Mouse (Mus musculus): ENCODE measurements around the gene Mok. TPM values are rescaled to one million over a fixed set of nuclear protein-coding genes. Genes with fewer than 3 reads are reported as not detected.

Gene Mok
- polyA plus RNA-seq, 1 experiment = 1.9 TPM

DNA sequence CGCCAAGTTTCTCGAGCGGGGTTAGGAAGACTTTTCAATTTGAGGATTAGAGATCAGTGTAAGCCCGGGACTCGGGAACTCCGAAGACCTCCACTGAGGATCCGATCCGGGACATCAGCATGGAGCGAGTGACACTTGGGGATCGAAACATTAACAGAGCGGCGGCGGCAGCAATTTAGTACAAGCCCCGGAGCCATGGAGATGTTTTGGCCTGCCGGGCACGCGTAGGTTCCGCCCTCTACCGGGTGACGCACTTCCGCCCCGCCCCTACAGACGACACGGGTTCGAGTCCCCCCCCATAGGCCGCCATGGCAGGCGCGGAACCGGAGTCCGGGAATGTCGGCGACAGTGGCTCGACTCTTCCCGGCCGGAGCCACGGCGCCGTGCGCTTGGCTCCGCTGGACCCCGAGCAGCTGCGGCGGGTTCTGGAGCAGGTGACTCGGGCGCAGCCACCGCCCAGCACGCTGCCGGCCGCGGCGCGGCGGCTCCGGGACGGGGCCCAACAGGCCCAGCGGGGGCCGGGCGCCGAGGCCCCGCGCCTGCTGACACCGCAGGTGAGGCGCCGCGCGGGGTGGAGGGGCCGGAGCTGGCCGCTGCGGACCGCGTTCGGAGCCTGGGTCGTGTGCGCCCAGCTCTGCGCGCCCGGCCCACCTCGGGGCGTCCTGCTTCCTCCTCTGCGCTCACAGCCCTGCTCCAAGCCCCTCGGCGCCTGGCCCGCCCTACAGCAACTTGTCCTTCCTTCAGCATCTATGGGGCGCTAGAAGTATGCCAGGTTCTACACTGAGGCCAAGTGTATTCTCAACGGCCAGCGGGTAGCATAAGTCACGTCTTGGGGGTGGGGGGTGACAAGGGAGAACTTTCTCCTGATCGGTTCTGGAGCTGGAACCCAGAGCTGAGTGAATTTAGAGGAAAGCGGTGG is 9.5 kb upstream of the Mok start, which contains the start of gene Zfp839:
TSS of gene Zfp839 (plus strand) at position 244 of the 919 bp plus-strand sequence.
- DNase-seq (ENCODE audit: low read depth) = no peak

DNA sequence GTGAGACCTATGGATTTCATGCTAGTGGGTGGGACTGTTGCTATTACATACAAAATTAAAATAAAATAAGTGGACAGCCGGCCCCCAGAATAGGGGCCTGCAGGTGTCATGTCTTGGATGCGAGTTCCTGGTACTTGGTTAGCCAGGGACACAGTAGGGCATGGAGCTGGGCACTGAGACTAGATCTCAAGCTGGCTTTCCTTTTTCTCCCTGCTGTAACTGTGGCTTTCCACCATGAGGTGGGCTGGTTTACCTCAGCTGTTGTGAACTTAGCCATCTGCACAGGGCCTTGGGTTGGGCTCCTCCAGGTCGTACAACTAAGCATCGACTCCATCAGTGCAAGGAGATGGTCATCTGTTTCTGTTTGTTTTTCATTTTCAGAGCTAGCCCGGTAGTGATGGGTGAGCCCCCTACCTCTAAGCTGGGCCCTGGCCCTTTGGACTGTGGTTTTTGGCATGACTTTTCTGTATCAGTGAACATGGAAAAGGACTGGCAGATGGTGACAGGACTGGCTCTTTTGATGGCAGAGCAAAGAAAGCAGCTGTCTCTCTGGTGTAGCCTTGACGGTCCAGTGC is 5.5 kb upstream of the Mok start:
- DNase-seq (ENCODE audit: low read depth) = no peak

DNA sequence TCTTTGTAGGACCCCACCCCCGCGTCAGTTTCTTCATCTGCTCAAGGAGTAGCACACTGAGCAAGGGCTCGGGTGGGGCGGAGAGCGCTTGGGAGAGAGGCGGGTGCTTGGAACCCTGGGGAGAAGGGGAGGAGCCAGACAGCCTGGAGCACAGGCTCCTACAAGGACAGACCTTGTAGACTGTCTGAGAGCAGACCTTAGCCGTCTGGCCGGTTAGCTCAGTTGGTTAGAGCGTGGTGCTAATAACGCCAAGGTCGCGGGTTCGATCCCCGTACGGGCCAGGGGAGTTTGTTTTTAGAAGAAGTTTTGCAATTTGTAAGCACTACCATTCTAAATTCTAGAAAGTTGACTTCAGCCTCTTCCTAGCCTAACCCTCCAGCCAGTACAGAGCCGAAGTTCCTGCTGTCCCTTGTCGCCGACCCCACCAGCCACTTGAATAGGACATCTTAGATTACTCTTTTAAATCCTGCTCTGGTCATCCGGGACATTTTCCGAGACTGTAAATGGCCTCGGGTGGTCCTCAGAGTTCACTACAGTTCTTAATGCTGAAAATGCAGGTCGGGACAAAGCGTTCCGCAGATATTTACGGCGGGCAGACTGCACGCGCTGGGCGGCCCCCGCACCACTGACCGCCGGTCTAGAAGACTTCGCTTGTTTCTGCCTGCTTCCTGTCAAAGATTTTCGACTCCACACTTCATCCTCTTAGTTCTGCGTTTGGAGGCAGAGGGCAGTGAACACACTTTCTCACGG is 4.6 kb upstream of the Mok start:
- DNase-seq (ENCODE audit: low read depth) = peak; percentile 76

DNA sequence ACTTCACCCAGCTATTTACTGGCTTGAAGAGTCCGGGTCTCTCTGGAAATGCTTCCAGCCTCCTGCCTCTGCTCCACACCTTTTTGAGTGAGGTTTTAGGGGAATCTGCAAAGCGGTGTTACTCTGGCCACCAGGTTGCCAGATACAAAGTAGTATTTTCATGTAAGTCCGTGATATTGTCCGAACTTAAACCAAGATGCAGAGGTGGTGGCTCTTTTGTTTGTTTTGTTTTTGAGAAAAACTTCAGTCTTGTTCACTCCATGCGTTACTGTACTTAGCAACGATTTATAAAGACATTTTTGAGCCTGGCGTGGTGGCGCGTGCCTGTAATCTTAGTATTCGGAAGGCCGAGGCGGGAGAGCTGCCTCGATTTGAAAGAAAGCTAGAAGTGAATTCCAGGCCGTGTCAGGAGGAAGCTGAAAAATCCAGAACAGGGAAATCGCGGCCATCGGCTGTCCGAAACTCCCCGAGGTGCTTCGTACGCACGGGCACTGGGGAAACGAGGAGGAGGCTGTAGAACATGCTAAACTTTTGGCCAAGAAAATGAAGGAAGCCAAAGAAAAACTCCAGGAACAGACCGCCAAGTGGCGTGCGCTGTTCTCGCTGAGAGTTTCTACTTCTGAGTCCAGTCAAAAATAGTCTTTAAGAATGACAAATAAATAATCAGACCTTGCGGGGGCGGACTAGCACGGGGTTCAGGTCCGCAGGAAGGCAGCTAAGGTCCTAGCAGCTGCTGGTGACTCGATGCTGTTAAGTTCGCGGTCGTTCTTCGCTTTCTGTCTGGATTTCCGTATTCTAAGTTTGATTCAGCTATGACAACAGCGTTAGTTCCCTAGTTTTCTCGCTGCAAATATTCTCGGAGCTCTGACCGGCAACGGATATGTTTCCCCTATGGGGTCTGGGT is 3.7 kb upstream of the Mok start:
- DNase-seq (ENCODE audit: low read depth) = peak; percentile 46

DNA sequence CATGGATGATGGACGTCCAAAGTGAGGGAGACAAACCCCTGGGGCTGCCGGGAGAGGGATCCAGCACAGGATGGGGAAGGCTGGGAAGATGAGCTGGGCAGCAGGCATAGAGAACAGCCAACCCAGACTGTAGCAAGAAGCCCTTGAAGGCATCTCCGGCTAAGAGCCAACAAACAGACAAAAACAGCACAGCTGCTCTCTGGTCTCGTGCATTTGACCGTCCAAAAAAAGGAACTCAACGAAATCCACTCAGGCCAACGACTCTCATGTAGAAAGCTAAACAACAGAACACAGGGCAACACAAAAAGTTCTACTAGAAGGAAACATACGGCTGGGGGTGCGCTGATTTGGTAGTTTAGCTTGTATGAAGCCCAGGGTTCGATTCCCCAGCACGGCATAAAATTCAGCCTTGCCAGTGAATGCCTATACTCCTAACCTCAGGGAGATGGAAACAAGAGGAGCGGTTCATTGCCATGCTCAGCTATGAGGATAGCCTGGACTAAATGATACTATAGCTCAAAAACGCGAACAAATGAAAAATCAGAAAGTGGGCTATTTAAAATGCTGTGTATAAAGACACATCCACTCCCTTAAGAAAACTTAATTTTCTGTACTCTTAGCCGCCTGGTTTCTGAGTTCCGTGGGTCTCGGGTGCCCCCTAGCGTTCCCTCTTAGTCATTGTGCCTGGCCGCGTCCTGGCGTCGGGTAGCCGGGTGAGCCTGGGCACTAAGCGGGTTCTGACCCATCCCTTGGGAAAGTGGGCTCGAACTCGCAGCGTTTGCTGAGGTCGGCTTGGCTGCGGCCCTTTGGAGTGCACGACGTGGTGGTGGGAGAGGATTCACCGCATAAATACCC is 2.7 kb upstream of the Mok start:
- no peak for DNase-seq (ENCODE audit: low read depth)

DNA sequence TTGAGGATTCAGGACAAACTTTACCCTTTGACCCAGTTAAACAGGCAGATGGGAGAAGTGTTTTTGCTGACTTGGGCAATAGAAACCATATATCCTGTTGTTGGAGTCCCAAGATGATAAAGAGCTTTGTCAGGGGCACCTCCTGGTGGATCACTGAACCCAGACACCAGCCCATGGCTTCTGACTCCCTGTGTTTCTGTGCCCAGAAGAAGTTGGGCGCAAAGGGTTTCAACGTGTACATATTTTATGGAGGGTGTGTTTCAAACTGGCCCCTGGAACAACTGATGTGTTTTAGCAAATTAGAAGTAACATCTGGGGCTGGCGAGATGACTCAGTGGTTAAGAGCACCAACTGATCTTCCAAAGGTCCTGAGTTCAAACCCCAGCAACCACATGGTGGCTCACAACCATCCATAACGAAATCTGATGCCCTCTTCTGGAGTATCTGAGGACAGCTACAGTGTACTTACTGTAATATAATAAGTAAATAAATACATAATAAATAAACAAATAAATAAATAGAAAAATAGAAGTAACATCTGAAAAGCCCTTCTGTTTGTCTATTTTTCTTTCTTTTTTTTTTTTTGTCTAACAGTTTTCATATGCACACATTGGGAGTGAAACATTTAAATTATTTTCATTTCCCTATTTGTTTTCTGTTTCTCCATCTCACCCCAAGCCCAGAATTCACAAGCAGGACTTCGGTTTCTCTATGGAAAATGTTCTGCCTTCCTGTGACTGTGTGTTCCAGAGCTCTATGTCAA is 1.2 kb upstream of the Mok start:
- no peak for DNase-seq (ENCODE audit: low read depth)

DNA sequence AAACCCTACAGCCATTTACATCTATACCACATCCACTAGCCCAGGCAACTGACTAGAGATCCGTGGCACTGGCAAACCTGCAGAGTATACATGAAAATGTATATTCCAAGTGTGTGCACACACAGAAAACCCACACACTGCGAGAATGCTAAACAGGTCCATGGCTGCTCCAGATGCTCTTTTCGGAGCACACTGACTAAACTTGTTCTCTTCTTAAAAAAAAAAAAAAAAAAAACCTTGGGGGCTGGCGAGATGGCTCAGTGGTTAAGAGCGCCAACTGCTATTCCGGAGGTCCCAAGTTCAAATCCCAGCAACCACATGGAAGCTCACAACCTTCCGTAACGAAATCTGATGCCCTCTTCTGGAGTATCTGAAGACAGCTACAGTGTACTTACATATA is 2.9 kb downstream of the Mok start:
- DNase-seq (ENCODE audit: low read depth) = no peak

DNA sequence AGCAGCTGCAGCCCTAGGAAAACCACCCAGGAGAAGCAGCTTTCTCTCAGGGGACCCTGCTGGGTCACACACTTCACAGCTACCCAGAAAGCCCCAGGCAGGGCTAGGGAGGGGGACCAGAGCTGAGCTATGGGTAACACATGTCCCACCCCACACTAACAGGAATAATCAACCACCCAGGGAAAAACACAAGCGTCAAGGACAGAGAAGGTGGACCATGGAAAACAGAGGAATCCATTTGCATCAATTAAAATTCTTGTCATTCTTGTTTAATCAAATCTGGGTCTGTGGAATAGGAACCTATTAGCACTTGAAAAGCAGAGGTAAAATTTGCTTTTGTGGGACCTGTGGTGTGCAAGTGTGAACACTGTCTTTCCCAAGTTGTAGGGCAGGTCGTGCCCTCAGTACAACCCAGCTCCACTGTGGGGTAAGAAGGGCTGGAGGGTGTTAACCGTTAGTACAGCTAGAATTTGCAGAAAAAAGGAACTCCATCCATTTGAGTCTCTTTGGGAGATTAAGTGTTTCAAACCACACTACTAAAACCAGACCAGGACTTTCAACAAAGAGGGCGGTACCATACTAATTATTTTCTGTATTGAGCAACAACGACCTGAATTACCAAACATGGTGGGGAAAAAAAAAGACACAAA is 3.4 kb downstream of the Mok start:
- DNase-seq (ENCODE audit: low read depth) = no peak

DNA sequence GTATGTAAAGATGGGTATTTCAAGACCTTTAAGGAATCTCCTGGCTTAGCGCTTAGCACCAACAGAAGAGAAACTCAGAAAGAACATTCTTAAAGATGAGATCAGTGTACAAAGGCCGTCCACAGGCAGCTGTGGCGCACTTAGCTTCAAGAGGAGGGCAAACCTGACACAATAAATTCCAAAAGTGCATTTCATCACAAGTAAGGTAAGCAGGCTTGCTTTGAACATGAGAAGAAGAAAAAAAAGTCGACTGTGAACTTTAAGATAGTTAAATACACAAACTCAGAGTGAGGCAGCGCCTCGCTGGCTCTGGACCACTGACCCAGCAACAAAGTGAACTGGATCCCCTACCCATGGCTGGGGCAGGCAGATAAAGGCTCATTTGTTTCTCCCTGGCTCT is 4.0 kb downstream of the Mok start:
- no peak for DNase-seq (ENCODE audit: low read depth)

DNA sequence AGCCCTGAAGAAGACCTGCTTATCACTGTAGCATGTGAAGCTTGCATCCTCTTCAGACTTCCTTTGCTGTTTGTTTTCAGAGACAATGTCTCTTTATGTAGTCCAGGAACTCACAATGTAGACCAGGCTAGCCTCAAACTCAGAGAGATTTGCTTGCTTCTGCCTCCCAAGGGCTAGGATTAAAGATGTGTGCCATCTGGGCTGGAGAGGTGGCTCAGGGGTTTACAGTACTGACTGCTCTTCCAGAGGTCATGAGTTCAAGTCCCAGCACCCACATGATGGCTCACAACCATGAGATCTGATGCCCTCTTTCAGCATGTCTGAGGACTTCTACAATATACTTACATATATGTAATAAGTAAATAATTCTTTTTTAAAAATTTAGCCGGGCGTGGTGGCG is 5.6 kb downstream of the Mok start:
- DNase-seq (ENCODE audit: low read depth) = no peak

DNA sequence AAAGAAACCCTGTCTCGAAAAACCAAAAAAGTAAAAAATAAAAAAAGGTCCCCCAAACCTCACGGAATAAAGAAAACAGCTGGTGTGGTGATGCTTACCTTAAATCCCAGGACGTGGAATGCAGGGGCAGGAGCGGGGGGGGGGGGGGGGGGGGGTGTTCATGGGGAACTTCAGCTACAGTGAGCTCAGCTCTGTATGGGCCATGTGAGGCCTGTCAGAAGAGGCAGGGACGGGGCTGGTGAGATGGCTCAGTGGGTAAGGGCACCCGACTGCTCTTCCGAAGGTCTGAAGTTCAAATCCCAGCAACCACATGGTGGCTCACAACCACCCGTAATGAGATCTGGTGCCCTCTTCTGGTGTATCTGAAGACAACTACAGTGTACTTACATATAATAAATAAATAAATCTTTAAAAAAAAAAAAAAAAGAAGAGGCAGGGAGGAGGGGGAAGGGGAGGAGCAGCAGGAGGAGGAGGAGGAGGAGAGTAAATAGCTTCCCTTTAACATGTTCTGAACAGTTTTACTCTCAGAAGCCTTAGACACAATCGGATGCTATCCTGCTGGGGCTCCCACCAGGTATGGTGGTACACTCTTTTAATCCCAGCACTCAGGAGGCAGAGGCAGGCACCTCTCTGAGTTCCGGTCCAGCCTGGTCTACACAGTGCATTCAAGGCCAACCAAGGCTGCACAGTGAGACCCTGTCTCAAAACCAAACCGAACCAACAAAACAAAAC is 10.3 kb downstream of the Mok start:
- no peak for DNase-seq (ENCODE audit: low read depth)

DNA sequence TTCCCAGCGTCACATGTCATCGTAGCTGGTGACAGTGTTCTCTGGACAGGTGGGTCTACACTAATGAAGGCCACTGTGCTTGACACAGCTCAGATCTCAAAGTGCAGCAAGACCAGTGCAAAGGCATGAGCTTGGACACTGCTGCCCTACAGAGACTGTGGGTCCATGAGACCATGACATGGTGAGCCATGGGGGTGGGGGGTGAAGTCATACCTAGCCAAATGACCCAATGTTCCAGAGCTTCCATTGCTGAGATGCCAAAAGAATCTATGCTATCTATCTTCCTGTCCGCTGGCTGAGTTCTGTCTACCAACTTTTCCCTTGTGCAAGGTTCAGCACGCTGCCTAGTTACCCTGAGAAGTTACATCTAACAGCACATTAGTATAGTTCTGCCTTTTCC is 11.8 kb downstream of the Mok start:
- DNase-seq (ENCODE audit: low read depth) = no peak

DNA sequence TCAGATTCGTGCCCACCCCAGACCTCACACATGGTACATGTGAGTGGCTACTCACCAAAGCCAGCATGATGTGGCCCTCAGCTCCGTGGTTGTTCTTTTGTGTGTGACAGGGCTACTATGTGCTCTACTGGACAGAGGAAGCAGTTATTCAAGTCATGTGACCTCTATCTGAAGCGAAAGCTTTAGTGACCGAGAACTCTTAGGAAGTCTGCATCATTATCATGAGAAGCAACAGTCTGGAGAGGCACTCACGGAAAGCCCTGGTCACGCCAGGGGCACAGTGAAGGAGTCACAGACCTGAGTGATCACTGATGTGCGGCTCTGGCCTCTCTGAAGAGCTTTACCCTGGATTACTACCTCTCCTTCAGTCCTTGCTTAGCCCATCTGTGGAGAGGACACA is 18.4 kb downstream of the Mok start:
- DNase-seq (ENCODE audit: low read depth) = no peak

DNA sequence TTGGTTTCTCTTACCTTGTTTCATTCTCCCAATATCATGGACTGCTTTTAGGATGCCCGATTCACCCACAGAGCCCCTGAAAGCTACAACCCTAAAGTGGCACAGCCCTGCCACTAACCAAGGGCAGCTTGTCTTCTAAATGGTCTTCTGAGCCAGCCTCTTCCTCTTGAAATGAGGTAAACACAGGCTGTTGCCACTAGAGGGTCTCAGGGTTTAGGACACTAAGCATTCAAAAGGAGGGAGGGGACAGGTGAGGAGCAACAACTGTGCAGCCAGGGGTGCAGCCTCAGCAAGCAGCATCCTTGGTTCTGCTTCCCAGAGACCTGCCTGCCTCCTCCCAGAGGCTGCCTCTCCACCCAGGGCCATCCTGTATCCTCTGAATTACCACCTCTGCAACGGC is 19.0 kb downstream of the Mok start:
- DNase-seq (ENCODE audit: low read depth) = no peak

DNA sequence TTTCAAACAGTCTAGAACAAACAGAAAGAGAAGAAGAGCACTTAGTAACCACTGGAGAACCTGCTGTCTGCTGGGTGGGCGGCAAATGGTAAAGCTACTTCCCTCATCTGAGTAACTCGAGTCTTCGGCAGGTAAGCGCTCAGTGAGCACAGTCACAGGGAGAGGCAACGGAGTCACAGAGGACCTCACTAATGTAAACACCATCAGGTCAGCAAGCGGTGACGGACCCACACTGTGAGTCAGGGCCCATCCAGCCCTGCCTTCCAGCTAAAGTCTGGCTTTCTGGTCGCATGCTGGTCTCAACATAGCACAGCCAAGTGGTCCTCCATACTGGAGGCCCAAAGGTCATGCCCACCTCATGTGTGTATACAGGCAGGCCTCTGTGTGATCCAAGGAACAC is 21.4 kb downstream of the Mok start:
- no peak for DNase-seq (ENCODE audit: low read depth)

DNA sequence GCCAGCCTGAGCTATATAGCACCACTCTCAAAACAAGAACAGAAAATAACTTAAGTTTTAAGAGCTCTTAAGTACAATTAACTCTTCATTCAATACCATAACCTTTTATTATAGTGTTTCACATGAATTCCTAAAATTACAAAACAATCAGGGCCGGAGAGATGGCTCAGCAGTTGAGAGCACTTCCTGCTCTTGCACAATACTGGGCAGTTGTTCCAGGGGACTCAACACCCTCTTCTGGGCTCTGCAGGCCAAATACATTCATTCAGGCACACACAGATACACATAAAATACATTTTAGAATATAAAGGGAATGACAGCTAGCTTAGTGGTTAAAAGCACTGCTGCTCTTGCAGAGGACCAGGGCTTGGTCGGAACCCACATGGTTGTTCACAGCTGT is 23.9 kb downstream of the Mok start:
- no peak for DNase-seq (ENCODE audit: low read depth)

DNA sequence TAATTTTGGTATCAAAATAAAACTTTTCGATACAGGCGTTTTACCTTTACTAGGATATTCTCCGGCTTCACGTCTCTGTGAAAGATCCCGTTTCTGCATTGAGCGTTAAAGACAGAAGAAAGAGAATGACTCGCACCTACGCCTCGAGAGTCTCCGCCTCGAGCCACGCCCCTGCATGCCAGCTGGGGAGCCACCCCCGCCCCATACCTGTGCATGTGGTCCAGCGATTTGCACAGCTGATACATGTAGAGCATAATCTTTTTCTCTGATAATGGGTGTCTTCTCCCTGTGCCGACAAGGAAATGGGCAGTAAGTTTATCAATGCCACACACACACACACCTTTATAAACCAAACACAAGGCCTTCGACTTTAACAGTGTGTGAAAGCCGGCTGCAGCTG is 25.8 kb downstream of the Mok start:
- no peak for DNase-seq (ENCODE audit: low read depth)

DNA sequence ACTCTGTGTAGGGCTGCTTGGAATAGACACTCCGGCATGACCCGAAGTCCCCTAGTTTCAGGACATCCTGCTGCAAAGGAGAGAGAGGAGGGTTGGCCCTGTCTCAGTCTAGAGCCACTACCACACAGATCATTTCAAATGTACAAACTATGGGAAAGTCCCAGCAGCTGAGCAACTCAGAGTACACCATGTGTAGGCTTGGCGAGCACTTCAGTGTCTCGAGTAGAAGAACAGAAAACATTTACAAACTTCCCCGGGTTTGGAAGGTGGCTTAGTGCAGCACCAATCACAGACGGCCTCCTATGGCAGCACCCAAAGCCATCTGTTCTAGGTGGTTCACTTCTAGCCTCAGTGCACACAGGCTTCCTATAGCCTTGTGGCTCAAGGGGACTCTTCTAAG is 27.1 kb downstream of the Mok start:
- DNase-seq (ENCODE audit: low read depth) = no peak

DNA sequence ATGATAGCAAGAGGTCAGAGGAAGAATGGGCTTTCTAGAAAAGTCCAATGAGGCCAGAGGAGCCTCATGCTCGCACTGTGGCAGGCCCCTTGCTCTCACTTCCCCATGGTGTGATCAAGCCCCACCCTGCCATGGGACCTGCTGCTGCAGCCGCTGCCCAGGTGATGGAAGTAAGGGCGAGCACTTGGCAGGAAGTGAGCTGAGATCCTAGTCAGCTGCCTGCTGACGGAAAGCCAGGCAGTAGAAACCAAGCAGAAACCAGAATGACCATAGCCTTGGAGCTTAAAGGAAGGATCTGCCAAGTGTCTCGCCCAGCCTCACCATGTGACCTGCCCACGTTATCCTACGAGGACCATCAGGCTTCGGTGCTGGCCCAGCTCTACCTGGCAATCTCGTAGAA is 27.6 kb downstream of the Mok start:
- DNase-seq (ENCODE audit: low read depth) = no peak

All from gonadal fat pad, adult 2 months (tissue).